Comparison of ENCODE assay signal across 10 mouse cellular contexts in the genomic region with DNA sequence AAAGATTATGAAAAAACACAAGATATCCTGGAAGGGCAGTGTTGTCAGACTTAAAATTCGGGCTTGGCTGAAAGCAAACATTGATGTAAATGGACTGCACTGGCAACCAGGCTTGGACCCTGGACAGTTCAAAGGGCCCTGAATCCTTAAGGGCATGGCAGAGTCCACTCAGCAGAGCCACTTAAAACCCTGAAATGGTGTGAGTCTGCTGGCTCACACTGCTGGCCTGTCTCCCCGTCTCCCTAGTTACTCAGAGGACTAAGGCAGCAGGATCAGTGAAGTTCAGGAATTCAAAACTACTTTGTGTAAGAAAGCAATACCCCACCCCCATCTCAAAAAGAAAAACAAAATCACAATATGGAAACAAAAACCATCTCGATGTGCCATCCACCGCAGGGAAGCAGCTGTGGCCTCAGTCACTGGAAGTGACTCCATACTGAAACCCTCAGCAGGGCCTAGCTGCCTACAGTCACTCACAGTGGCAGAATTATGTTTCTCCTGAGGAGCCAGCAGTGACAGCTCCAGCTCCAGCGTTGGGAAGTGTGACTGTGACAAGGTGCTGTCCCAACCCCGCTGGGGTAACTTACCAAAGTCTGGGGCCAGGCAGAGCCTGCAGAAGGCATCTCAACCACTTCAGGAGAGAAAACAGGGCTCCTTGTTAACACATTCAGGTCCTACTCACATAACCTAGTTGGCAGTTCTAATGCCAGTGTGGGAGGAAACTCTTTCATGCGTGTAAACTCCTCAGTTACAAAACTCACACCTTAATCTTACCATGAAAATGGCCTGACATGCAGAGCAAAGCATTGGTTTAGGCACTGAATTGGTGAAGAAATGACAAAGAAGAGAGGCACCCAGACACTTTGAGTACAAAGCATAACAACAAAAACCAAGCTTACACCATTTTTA.
DNase-seq lines count a peak whose midpoint lies in the region; ATAC-seq and TF ChIP-seq lines count a peak whose summit lies in the region.
"Had no signal": no experiment of that assay in that cellular context is flagged by ENCODE, and none has a peak within 500 bp of the region (broad histone marks: within the 10 kb centered on the region; RNA-seq: fewer than 3 reads in every experiment).

No protein-coding gene starts in this region.

- H3K27me3 ChIP-seq in heart, embryonic 13.5 days (replicated peaks): no peaks in the 10 kb centered on the region
- H3K27me3 ChIP-seq in testis, adult 2 months (ENCODE audit: control insufficient read depth, insufficient read depth, low read length): no peaks in the 10 kb centered on the region

- intact Hi-C loops in heart, postnatal 10 days (cut with DNase I): loop anchor here (5.0 kb wide), 1 partner anchor 77 kb away; no protein-coding TSS in a partner anchor

- no peak for TF ChIP-seq POLR2A in testis, adult 2 months (IDR thresholded peaks at IDR 0.05; ENCODE audit: control insufficient read depth, low read depth, low read length)

- TF ChIP-seq CTCF in testis, adult 2 months (IDR thresholded peaks at IDR 0.05; ENCODE audit: control insufficient read depth, insufficient read depth, insufficient replicate concordance, low read depth, low read length): no peak

- DNase-seq in heart, postnatal 10 days: no peak
- no peak for DNase-seq in testis, postnatal 10 days (ENCODE audit: low spot score)
- peak; percentile 34 for DNase-seq in kidney, adult 9 months
- DNase-seq in left cerebral cortex, adult 8-10 months (ENCODE audit: low spot score in 2 of 2): no peak
- no peak for DNase-seq in cerebellum, postnatal 25 days
- DNase-seq: embryo, embryonic 11 days; lung, adult 2 months had no signal

- H3K9me3 ChIP-seq in heart, embryonic 13.5 days: peaks cover 10% of the 10 kb centered on the region

- no peak overlapping the region for H3K4me3 ChIP-seq in heart, embryonic 13.5 days
- no peak overlapping the region for H3K4me3 ChIP-seq in testis, adult 2 months (ENCODE audit: control insufficient read depth, low read depth, low read length)

- no peak overlapping the region for H3K4me2 ChIP-seq in heart, embryonic 13.5 days

- peak overlapping the region; percentile 37; the same call in 1 of the 2 replicates for H3K9ac ChIP-seq in heart, embryonic 13.5 days

- peak overlapping the region; percentile 33; the same call in 1 of the 2 replicates for H3K27ac ChIP-seq in heart, embryonic 13.5 days (replicated peaks)
- H3K27ac ChIP-seq in testis, adult 2 months (ENCODE audit: control insufficient read depth, insufficient read depth, low read depth, low read length): 0 out of 2 replicates have a peak overlapping the region, but pooled peaks have one; percentile 13

- H3K4me1 ChIP-seq in heart, embryonic 13.5 days: peaks cover 41% of the 10 kb centered on the region
- no peaks in the 10 kb centered on the region for H3K4me1 ChIP-seq in testis, adult 2 months (ENCODE audit: control insufficient read depth, insufficient read depth, low read length)

- H3K36me3 ChIP-seq in heart, embryonic 13.5 days: peaks cover 11% of the 10 kb centered on the region; the same call in 1 of the 2 replicates
- no peaks in the 10 kb centered on the region for H3K36me3 ChIP-seq in testis, adult 2 months (ENCODE audit: control insufficient read depth, insufficient read depth, low read length)

- no peak for ATAC-seq in heart, embryonic 13.5 days (ENCODE audit: extremely low read depth, insufficient number of reproducible peaks, low FRiP score, low TSS enrichment)
- no peak for ATAC-seq in cerebellum, adult (ENCODE audit: insufficient number of reproducible peaks, low FRiP score, low TSS enrichment)

- whole genome bisulfite sequencing in heart, embryonic 13.5 days: 45% methylated on average over 7 of the region's 7 CpGs
